Mouse (Mus musculus): Measurements from ENCODE around the gene Pias4. TPM values are rescaled to one million over a fixed set of nuclear protein-coding genes. Genes with fewer than 3 reads are reported as not detected.

The Pias4 gene
- polyA plus RNA-seq, 1 experiment from 2014 or later = 48.3 TPM

DNA sequence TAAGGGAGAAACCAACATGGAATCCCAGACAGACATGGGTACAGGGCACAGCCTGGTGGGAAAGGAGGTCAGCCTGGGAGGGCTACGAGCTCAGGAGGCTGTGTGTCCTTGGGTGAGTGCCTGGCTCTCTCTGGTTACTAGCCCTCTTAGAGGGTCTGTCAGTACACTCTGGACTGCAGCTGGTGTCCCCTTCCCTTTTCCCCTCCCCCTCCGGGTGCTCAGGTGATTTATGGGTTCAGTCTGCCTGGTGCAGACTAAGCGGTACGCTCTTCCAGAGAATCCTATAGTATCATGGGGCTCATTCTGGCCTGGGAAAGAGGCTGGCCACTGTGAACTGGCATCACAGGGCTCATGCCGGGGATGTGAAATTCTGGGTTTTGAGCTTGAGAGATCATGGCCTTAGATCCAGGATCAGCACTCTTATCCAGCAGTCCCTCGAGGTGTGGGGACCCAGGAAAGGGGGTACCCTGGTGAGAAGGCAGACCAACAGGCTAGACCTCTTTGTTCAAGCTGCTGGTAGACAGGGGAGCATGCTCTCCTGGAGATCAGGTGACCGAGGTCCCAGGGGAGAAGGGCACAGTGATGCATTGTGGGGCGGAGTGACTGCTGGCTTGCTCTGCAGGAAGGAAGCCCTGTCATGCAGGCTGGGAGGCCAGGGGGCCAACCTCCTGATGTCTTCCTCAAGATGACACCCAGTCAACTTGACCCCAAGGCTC lies 6.0 kb downstream of the Pias4 start:
- Histone ChIP-seq H3K27me3 (ENCODE audit: control insufficient read depth, insufficient read depth, low read length) (no peaks in the 10 kb centered on the region), H3K4me1 (replicated peaks; ENCODE audit: control insufficient read depth, insufficient read depth, low read length) (peaks cover 8% of the 10 kb centered on the region), H3K4me3 (replicated peaks; ENCODE audit: low read length) (no peak overlapping the region), H3K36me3 (replicated peaks; ENCODE audit: control insufficient read depth, insufficient read depth) (peaks cover 77% of the 10 kb centered on the region), H3K9me3 (ENCODE audit: control insufficient read depth, low read length) (no peaks in the 10 kb centered on the region), H3K9ac (no peak overlapping the region), H3K27ac (no peak overlapping the region), H3K4me2 (replicated peaks) (no peak overlapping the region)
- WGBS = 79% methylated on average over 8 of the region's 8 CpGs
- DNase-seq (ENCODE audit: low spot score) = no peak
- no peak; the same call in 1 of the 2 replicates for ATAC-seq (ENCODE audit: low FRiP score)

DNA sequence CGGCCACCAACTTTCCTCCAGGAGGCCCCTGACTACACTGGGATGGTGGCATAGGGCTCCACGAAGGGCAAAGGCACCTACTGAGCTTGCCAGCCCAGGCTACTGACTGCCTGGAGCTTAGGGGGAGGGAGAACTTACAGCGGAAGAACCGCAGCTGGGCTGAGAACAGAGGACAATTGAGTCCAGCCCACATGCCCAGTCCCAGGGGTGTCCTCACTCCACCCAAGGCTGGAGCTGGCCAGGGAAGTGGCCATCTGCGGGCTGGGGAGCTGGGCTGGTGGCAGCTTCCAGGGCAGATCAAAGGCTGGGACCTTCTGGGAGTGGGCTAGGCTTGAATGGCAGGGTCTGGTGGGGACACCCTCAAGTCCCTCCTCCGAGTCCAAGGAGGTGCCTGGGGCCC lies 13.0 kb downstream of the Pias4 start:
- Histone ChIP-seq H3K4me2 (replicated peaks) (no peak overlapping the region), H3K36me3 (replicated peaks; ENCODE audit: control insufficient read depth, insufficient read depth) (peaks cover 80% of the 10 kb centered on the region), H3K27ac (no peak overlapping the region), H3K4me3 (replicated peaks; ENCODE audit: low read length) (no peak overlapping the region), H3K9me3 (ENCODE audit: control insufficient read depth, low read length) (no peaks in the 10 kb centered on the region), H3K9ac (no peak overlapping the region), H3K27me3 (ENCODE audit: control insufficient read depth, insufficient read depth, low read length) (no peaks in the 10 kb centered on the region), H3K4me1 (replicated peaks; ENCODE audit: control insufficient read depth, insufficient read depth, low read length) (no peaks in the 10 kb centered on the region)
- DNase-seq (ENCODE audit: low spot score) (no peak), ATAC-seq (ENCODE audit: low FRiP score) (no peak)
- WGBS = 84% methylated on average over 6 of the region's 6 CpGs

DNA sequence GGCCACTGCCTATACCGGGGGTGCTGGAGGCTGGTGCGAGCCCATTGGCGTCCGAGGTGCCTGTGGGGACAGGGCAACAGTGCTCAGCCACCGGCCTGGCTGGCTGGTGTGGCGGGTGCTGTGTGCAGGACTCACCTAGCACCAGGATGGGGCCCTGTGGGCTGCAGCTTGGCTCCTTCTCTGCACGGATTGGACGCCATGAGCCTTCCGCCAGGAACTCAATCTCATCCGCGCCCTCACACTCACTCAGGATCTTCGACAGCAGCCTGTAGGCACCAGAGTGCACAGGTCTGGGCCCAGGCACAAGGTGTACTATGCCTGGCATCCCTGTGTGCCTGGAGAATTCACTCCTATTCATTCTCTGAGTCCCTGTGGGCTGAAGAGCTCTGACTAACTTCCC lies 13.4 kb downstream of the Pias4 start:
- Histone ChIP-seq H3K4me2 (replicated peaks) (no peak overlapping the region), H3K27ac (no peak overlapping the region)

DNA sequence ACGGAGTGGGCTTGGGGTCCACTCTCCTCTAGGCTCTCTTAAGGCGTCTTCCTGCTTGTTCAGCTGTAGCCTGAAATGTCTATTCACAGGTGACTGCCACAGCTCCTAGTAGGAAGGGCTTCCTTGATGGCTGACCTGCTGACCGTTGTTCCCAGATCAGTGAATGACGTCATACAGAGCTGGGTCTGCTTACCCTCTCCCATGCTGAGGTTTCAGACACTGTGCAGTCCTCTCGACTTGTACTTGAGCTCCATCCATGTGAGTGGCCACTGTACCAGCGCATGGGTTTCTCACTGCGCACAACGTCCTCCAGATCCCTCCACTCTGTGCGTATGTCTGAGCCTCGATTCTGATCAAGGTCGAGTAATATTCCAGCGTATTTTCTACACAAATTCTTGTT lies 15.1 kb downstream of the Pias4 start:
- 85% methylated on average over 12 of the region's 12 CpGs for WGBS

More for the DNA sequence above, 13.4 kb downstream of the Pias4 start:
- no peak overlapping the region for H3K9ac ChIP-seq
- ATAC-seq (ENCODE audit: low FRiP score) (no peak), DNase-seq (ENCODE audit: low spot score) (no peak)
- H3K4me1 ChIP-seq (replicated peaks; ENCODE audit: control insufficient read depth, insufficient read depth, low read length) = no peaks in the 10 kb centered on the region
- H3K27me3 ChIP-seq (ENCODE audit: control insufficient read depth, insufficient read depth, low read length) = no peaks in the 10 kb centered on the region
- no peak overlapping the region for H3K4me3 ChIP-seq (replicated peaks; ENCODE audit: low read length)
- H3K9me3 ChIP-seq (ENCODE audit: control insufficient read depth, low read length) = no peaks in the 10 kb centered on the region
- H3K36me3 ChIP-seq (replicated peaks; ENCODE audit: control insufficient read depth, insufficient read depth) = peaks cover 82% of the 10 kb centered on the region
- 93% methylated on average over 12 of the region's 12 CpGs for WGBS

DNA sequence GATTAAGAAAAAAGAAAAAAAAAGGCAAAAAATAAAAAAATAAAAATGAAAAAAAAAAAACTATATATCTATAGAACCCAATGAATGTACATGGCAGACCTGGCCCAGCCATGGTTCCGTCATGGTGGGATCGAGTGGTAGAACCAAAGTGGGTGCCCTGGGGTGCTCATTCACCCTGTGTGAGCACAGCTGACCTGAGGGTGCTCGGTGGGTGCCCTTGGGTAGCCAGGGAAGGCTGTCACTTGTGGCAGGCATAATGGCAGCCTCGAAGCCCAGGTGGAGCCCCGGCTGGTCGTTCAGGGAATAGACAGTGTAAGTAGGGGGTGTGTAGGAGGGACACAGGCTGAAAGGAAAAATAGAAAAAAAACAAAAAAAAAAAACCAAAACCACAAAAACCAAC lies 16.5 kb downstream of the Pias4 start:
- Histone ChIP-seq H3K4me3 (replicated peaks; ENCODE audit: low read length) (no peak overlapping the region), H3K4me1 (replicated peaks; ENCODE audit: control insufficient read depth, insufficient read depth, low read length) (no peaks in the 10 kb centered on the region), H3K9ac (no peak overlapping the region), H3K27ac (no peak overlapping the region), H3K4me2 (replicated peaks) (no peak overlapping the region), H3K36me3 (replicated peaks; ENCODE audit: control insufficient read depth, insufficient read depth) (peaks cover 81% of the 10 kb centered on the region), H3K9me3 (ENCODE audit: control insufficient read depth, low read length) (no peaks in the 10 kb centered on the region), H3K27me3 (ENCODE audit: control insufficient read depth, insufficient read depth, low read length) (no peaks in the 10 kb centered on the region)
- ATAC-seq (ENCODE audit: low FRiP score) = no peak
- 73% methylated on average over 6 of the region's 6 CpGs for WGBS
- DNase-seq (ENCODE audit: low spot score) = no peak

More for the DNA sequence above, 15.1 kb downstream of the Pias4 start:
- Histone ChIP-seq H3K9ac (no peak overlapping the region), H3K27ac (no peak overlapping the region), H3K4me3 (replicated peaks; ENCODE audit: low read length) (no peak overlapping the region), H3K36me3 (replicated peaks; ENCODE audit: control insufficient read depth, insufficient read depth) (peaks cover 81% of the 10 kb centered on the region), H3K4me2 (replicated peaks) (no peak overlapping the region), H3K4me1 (replicated peaks; ENCODE audit: control insufficient read depth, insufficient read depth, low read length) (no peaks in the 10 kb centered on the region), H3K9me3 (ENCODE audit: control insufficient read depth, low read length) (no peaks in the 10 kb centered on the region), H3K27me3 (ENCODE audit: control insufficient read depth, insufficient read depth, low read length) (no peaks in the 10 kb centered on the region)
- ATAC-seq (ENCODE audit: low FRiP score) (no peak; the same call in 1 of the 2 replicates), DNase-seq (ENCODE audit: low spot score) (no peak)

DNA sequence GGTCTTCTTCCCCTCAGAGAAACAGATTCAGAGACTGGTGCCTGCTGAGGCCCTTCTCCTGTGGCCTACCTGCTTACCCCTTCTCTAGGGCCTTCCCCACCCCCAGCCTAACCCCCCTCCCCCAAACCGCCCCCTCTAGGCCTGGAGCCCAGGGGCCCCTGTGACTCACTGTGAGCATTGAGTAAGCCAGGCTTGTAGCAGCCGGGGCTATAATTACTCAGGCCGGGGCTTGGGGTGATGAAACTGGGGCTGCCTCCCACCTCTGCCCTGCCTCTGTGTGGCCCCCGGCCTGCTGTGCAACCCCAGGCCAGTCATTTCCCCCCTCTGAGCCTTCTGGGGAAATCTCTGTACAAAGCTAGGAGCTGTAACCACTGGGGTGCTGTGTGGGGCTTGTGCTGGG lies 21.4 kb downstream of the Pias4 start:
- Histone ChIP-seq H3K4me2 (replicated peaks) (no peak overlapping the region), H3K27ac (no peak overlapping the region), H3K4me3 (replicated peaks; ENCODE audit: low read length) (no peak overlapping the region), H3K27me3 (ENCODE audit: control insufficient read depth, insufficient read depth, low read length) (no peaks in the 10 kb centered on the region), H3K4me1 (replicated peaks; ENCODE audit: control insufficient read depth, insufficient read depth, low read length) (peaks cover 3% of the 10 kb centered on the region; the same call in 1 of the 2 replicates), H3K9ac (no peak overlapping the region; the same call in 1 of the 2 replicates), H3K36me3 (replicated peaks; ENCODE audit: control insufficient read depth, insufficient read depth) (peaks cover 66% of the 10 kb centered on the region), H3K9me3 (ENCODE audit: control insufficient read depth, low read length) (no peaks in the 10 kb centered on the region)
- no peak for ATAC-seq (ENCODE audit: low FRiP score)
- DNase-seq (ENCODE audit: low spot score) = no peak
- 92% methylated on average over 4 of the region's 4 CpGs for WGBS

DNA sequence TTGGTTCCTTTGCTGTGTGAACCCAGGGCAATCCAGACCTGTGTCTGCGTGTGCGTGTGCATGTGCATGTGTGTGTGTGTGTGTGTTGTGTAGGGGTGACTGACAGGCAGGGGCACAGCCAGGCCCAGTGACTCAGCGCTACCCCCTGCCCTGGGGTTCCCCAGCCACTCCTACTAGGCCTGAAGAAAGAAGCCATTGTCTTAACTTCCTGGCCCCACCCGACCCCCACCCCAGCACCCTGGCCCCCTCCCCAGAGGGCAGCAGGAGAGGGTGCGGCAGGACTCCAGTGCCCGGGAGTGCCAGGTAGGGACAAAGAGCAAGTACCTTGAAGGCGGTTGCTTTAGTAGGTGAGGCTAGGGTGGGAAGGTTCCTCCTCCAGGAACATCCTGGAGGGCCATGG lies 21.9 kb downstream of the Pias4 start:
- Histone ChIP-seq H3K9ac (no peak overlapping the region; the same call in 1 of the 2 replicates), H3K9me3 (ENCODE audit: control insufficient read depth, low read length) (no peaks in the 10 kb centered on the region), H3K4me2 (replicated peaks) (no peak overlapping the region), H3K27me3 (ENCODE audit: control insufficient read depth, insufficient read depth, low read length) (no peaks in the 10 kb centered on the region), H3K36me3 (replicated peaks; ENCODE audit: control insufficient read depth, insufficient read depth) (peaks cover 66% of the 10 kb centered on the region), H3K27ac (no peak overlapping the region), H3K4me1 (replicated peaks; ENCODE audit: control insufficient read depth, insufficient read depth, low read length) (peaks cover 4% of the 10 kb centered on the region; the same call in 1 of the 2 replicates), H3K4me3 (replicated peaks; ENCODE audit: low read length) (no peak overlapping the region)
- no peak for ATAC-seq (ENCODE audit: low FRiP score)
- 90% methylated on average over 7 of the region's 7 CpGs for WGBS
- DNase-seq (ENCODE audit: low spot score) = no peak

DNA sequence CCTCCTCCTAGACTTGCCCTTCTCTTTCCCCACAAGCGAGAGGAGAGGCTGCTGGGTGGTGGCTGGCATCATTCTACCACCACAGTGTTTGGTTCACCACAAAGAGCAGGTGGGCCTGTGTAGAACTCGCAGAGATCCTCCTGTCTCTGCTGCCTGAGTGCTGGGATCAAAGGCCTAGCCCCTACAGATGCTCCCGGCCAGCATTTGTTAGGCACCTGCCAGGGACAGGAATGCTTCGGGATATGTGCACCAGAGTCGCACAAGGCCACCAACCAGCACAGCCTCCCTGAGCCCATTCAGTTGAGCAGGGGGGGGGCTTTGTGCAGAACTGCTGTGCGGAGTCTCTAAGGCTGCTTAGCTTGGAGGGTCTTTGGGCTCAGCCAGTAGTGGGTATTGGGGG lies 22.4 kb downstream of the Pias4 start:
- Histone ChIP-seq H3K9me3 (ENCODE audit: control insufficient read depth, low read length) (no peaks in the 10 kb centered on the region), H3K4me3 (replicated peaks; ENCODE audit: low read length) (no peak overlapping the region), H3K4me2 (replicated peaks) (no peak overlapping the region), H3K9ac (no peak overlapping the region), H3K27ac (no peak overlapping the region), H3K36me3 (replicated peaks; ENCODE audit: control insufficient read depth, insufficient read depth) (peaks cover 66% of the 10 kb centered on the region), H3K4me1 (replicated peaks; ENCODE audit: control insufficient read depth, insufficient read depth, low read length) (peaks cover 8% of the 10 kb centered on the region), H3K27me3 (ENCODE audit: control insufficient read depth, insufficient read depth, low read length) (no peaks in the 10 kb centered on the region)
- DNase-seq (ENCODE audit: low spot score) = no peak
- WGBS = 94% methylated on average over 6 of the region's 6 CpGs
- no peak for ATAC-seq (ENCODE audit: low FRiP score)

DNA sequence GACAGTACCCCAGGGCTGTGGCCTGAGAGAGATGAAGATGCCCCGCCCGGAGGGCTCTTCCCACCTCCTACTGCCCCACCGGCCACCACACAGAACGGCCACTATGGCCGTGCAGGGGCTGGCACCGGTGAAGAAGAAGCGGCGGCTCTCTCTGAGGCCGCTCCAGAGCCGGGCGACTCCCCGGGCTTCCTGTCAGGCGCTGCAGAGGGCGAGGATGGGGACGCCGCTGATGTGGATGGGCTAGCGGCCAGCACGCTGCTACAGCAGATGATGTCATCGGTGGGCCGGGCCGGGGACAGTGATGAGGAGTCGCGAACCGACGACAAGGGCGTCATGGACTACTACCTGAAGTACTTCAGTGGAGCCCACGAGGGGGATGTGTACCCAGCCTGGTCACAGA lies 23.1 kb downstream of the Pias4 start:
- Histone ChIP-seq H3K9ac (no peak overlapping the region), H3K27me3 (ENCODE audit: control insufficient read depth, insufficient read depth, low read length) (no peaks in the 10 kb centered on the region), H3K36me3 (replicated peaks; ENCODE audit: control insufficient read depth, insufficient read depth) (peaks cover 61% of the 10 kb centered on the region), H3K4me3 (replicated peaks; ENCODE audit: low read length) (no peak overlapping the region), H3K4me1 (replicated peaks; ENCODE audit: control insufficient read depth, insufficient read depth, low read length) (peaks cover 14% of the 10 kb centered on the region), H3K4me2 (replicated peaks) (no peak overlapping the region), H3K27ac (no peak overlapping the region), H3K9me3 (ENCODE audit: control insufficient read depth, low read length) (no peaks in the 10 kb centered on the region)
- 92% methylated on average over 27 of the region's 27 CpGs for WGBS
- ATAC-seq (ENCODE audit: low FRiP score) (no peak), DNase-seq (ENCODE audit: low spot score) (no peak)
